Mouse (Mus musculus) heart, embryonic 16.5 days (tissue): ENCODE results near the gene D2hgdh. TPM values are rescaled to one million over a fixed set of nuclear protein-coding genes. Genes with fewer than 3 reads are reported as not detected.
"Not testable (repeated sequence)": the region's sequence is repeated elsewhere in the genome, so short reads cannot be mapped to it uniquely, and the experiment has no call there.

Experiments used
- ATAC-seq: fragments of 200-750 bp; cut with Nextera tagmentation; replicated peaks from 2 replicates; pipeline ENCODE4 v1.8.0; 2017; ENCODE audit warnings: moderate number of reproducible peaks; ENCODE audit not compliant: insufficient read depth, low FRiP score; ENCODE audit errors: extremely low read depth
- H3K27ac ChIP-seq: fragments of 300-500 bp; sonication (generic); 2 replicates; pipeline ENCODE4 v1.5.1; 2014; ENCODE audit warnings: mild to moderate bottlenecking, low read length, control low read depth, moderate library complexity
- H3K27me3 ChIP-seq: fragments of 300-500 bp; sonication (generic); 2 replicates; pipeline ENCODE4 v1.6.1; 2014; ENCODE audit warnings: low read length, mixed read lengths; ENCODE audit not compliant: control insufficient read depth, insufficient read depth
- H3K36me3 ChIP-seq: fragments of 300-500 bp; sonication (generic); 2 replicates; pipeline ENCODE4 v1.6.1; 2014; ENCODE audit not compliant: control insufficient read depth, insufficient read depth
- H3K4me1 ChIP-seq: fragments of 300-500 bp; sonication (generic); 2 replicates; pipeline ENCODE4 v1.6.1; 2014; ENCODE audit warnings: low read length, mixed read lengths; ENCODE audit not compliant: control insufficient read depth, insufficient read depth
- H3K4me2 ChIP-seq: fragments of 300-500 bp; sonication (generic); 2 replicates; pipeline ENCODE4 v1.6.1; 2014; ENCODE audit warnings: low read depth, mild to moderate bottlenecking, control low read depth, low read length
- H3K4me3 ChIP-seq: fragments of 300-500 bp; sonication (generic); 2 replicates; pipeline ENCODE4 v1.5.1; 2014; ENCODE audit warnings: mild to moderate bottlenecking, control low read depth, low read length
- H3K9ac ChIP-seq: fragments of 300-500 bp; sonication (generic); 2 replicates; pipeline ENCODE4 v1.6.1; 2014; ENCODE audit warnings: low read length, control low read depth
- H3K9me3 ChIP-seq: fragments of 300-500 bp; sonication (generic); replicated peaks from 2 replicates; pipeline ENCODE4 v1.6.1; 2016; ENCODE audit warnings: low read length; ENCODE audit not compliant: control insufficient read depth
- WGBS: fragments of 180-500 bp; shearing (Covaris S2); extraction: QIAGEN DNeasy Blood & Tissue Kit; methylation state at CpG from one replicate; pipeline ENCODE4 v1.1.7; 2014; 5-methylcytosine and 5-hydroxymethylcytosine counted together
- polyA plus RNA-seq: library from polyadenylated mRNA; unstranded; fragments of >200 nt; fragmentation: Nextera tagmentation; extraction: Ambion mirVana; gene quantifications from 2 replicates; pipeline ENCODE4 v1.2.1, GENCODE M21; 2015

The D2hgdh gene
- polyA plus RNA-seq, 1 experiment from 2014 or later, result 17.9 TPM

DNA sequence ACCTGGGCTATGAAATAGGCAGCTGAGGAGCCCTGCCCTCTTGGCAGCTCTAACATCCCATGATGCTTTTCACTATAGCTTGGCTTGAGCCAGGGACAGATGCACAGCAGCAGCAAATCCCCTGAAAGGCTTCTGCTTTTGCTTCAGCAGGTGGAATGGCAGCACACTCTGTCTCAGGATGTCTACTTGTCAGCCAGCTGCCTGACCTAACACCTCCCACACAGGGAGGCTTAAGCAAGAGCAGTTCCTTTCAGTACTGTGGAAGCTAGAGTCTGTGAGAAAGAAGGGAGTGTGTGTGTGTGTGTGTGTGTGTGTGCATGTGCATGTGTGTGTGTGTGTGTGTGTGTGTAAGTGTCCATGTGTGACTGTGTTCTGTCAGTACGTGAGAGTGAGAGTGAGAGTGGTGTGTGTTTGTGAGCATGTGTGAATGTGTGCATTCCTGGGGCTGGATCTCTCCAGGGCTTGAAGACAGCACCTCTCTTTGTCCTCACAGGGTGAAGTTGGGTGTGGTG is 46.9 kb downstream of the D2hgdh start:
- not testable (repeated sequence) for ATAC-seq, H3K9me3 ChIP-seq, H3K9ac ChIP-seq, H3K27me3 ChIP-seq, H3K27ac ChIP-seq, H3K36me3 ChIP-seq, H3K4me3 ChIP-seq, H3K4me2 ChIP-seq, H3K4me1 ChIP-seq
- 29% methylated on average over 1 of the region's 1 CpGs for WGBS

DNA sequence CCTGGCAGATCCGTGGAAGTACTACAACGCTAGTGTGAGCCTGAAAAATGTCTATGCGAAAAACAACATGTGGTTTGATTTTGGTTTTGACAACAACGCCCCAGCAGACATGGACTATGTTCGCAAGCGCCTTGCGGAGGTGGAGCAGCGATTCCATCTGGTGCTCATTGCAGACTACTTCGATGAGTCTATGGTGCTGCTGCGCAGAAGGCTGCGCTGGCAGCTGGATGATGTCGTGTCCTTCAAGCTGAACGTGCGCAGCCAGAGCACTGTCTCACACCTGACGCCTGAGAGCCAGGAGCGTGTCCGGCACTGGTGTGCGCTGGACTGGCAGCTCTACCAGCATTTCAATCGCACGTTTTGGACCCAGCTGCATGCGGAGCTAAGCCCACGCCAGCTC is 49.7 kb downstream of the D2hgdh start:
- H3K4me2 ChIP-seq, H3K9me3 ChIP-seq, H3K9ac ChIP-seq, H3K27ac ChIP-seq, H3K4me3 ChIP-seq, H3K4me1 ChIP-seq, ATAC-seq, H3K36me3 ChIP-seq, H3K27me3 ChIP-seq: not testable (repeated sequence)
- 89% methylated on average over 11 of the region's 22 CpGs for WGBS

- peak; percentile 67; the same call in 1 of the 2 replicates for ATAC-seq
- not testable (repeated sequence) for H3K27ac ChIP-seq
Measured at GRCm38 (mm10) chr1:93881778-93882177, 57.1 kb downstream of the D2hgdh start.

DNA sequence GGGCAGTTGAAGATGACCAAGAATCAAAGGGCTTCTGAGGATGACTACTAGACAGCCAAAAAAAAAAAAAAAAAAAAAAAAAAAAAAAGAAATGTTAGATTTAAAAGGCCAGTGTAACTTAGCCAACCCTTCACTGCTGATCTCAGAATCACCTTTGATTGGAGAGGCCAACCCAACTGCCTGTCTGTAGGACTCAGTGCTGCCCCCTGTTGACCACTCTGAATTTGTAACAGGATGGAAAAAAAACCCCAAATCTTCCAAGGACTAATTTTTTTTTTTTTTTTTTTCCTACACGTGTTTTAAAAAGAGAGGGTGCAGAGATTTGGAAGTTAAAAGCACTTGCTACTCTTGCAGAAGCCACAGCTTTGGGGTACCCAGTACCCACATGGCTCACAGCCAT is 66.2 kb downstream of the D2hgdh start:
- H3K4me1 ChIP-seq, H3K27me3 ChIP-seq, H3K9me3 ChIP-seq, H3K27ac ChIP-seq, H3K36me3 ChIP-seq, H3K4me2 ChIP-seq, H3K4me3 ChIP-seq, ATAC-seq, H3K9ac ChIP-seq: not testable (repeated sequence)
- 58% methylated on average over 1 of the region's 1 CpGs for WGBS

More at GRCm38 (mm10) chr1:93881778-93882177, 57.1 kb downstream of the D2hgdh start:
- H3K36me3 ChIP-seq, H3K9ac ChIP-seq, H3K27me3 ChIP-seq, H3K9me3 ChIP-seq, H3K4me1 ChIP-seq, H3K4me3 ChIP-seq, H3K4me2 ChIP-seq: not testable (repeated sequence)
- WGBS, result no CpG with 5 or more reads among the region's 11 CpGs

- not testable (repeated sequence) for H3K4me3 ChIP-seq
- no CpG with 5 or more reads among the region's 1 CpGs for WGBS
- peak; percentile 23; the same call in 1 of the 2 replicates for ATAC-seq
Measured at GRCm38 (mm10) chr1:93897395-93897794, 72.7 kb downstream of the D2hgdh start.

GRCm38 (mm10) chr1:93901291-93901690 is 76.6 kb downstream of the D2hgdh start:
- not testable (repeated sequence) for H3K9ac ChIP-seq, H3K27ac ChIP-seq, H3K36me3 ChIP-seq, H3K4me2 ChIP-seq, H3K9me3 ChIP-seq, H3K4me3 ChIP-seq, H3K4me1 ChIP-seq, H3K27me3 ChIP-seq
- peak; percentile 52; the same call in 1 of the 2 replicates for ATAC-seq
- WGBS, result 0% methylated on average over 1 of the region's 5 CpGs

More at GRCm38 (mm10) chr1:93897395-93897794, 72.7 kb downstream of the D2hgdh start:
- not testable (repeated sequence) for H3K4me1 ChIP-seq, H3K27me3 ChIP-seq, H3K27ac ChIP-seq, H3K36me3 ChIP-seq, H3K9me3 ChIP-seq, H3K9ac ChIP-seq, H3K4me2 ChIP-seq

Other genes with a start within 250 kb of the D2hgdh start
- 150 and 158 TPM in 2 replicates for gene Stk25, start 166.2 kb upstream of the D2hgdh start, polyA plus RNA-seq
- 41.4 and 46.4 TPM in 2 replicates for gene Bok, start 139.2 kb upstream of the D2hgdh start, polyA plus RNA-seq
- 54.8 and 61.8 TPM in 2 replicates for gene Atg4b, start 73.4 kb upstream of the D2hgdh start, polyA plus RNA-seq
- 54.3 and 54.4 TPM in 2 replicates for gene Thap4, start 70.0 kb upstream of the D2hgdh start, polyA plus RNA-seq
- gene Dtymk, start 23.0 kb upstream of the D2hgdh start, polyA plus RNA-seq, result 154 and 172 TPM in 2 replicates
- gene Ing5, start 20.9 kb upstream of the D2hgdh start, polyA plus RNA-seq, result 13.0 and 13.4 TPM in 2 replicates
- gene Gal3st2, start 36.4 kb downstream of the D2hgdh start, polyA plus RNA-seq, result 0.14 TPM in 1 of 2 replicates, not detected in the other
- gene Gal3st2b, start 93.4 kb downstream of the D2hgdh start, polyA plus RNA-seq, result 0.14 and 0.18 TPM in 2 replicates
- gene Gal3st2c, start 165.6 kb downstream of the D2hgdh start, polyA plus RNA-seq, result 0.03 TPM in 1 of 2 replicates, not detected in the other
- not detected in 2 replicates for gene Neu4, start 195.5 kb downstream of the D2hgdh start, polyA plus RNA-seq
- 2.1 and 3.7 TPM in 2 replicates for gene Pdcd1, start 227.6 kb downstream of the D2hgdh start, polyA plus RNA-seq